Mouse (Mus musculus): ENCODE data around the gene Sdk1. TPM values are rescaled to one million over a fixed set of nuclear protein-coding genes. Genes with fewer than 3 reads are reported as not detected.
"Not testable (repeated sequence)": the region's sequence is repeated elsewhere in the genome, so short reads cannot be mapped to it uniquely, and the experiment has no call there.

The Sdk1 gene
- total RNA-seq, 2 experiments from 2014 or later = 0.89 to 1.2 TPM

DNA sequence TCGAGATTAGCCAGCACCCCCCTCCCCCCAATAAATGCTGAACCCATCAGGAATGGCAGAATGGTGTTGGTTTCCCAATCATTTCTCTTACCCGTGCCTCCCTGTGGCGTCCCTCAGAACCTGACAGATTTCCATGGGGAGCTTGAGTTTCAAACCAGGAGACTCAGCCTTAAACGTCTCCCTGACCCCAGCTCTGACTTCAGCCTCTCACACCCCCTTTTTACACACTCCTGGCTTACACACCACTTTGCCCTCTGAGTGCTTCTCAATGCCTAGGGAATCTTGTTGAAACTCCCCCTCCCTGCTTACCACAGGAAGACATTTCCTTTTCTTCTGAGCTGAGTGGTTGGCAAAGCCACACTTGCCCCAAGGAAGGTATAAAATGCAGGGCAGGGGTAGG is 392.0 kb downstream of the Sdk1 start:
- DNase-seq (ENCODE audit: low spot score) = no peak

DNA sequence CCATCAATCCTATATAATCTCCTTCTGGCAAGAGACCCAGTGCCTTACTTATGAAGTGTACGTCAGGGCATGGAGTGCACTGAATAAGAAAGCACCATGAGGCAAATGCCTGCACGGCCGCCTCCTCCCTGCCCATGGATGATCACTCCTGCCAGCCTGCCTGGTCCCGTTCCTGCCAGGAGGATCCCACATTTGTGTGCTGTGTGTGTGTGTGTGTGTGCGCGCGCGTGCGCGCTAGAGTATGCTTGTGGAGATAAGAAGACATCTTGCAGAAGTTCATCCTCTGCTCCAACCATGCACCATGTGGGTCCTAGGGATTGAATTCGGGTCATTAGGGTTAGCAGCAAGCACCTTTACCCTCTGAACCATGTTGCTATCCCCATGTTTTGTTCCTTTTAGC is 395.1 kb downstream of the Sdk1 start:
- no peak for DNase-seq (ENCODE audit: low spot score)

DNA sequence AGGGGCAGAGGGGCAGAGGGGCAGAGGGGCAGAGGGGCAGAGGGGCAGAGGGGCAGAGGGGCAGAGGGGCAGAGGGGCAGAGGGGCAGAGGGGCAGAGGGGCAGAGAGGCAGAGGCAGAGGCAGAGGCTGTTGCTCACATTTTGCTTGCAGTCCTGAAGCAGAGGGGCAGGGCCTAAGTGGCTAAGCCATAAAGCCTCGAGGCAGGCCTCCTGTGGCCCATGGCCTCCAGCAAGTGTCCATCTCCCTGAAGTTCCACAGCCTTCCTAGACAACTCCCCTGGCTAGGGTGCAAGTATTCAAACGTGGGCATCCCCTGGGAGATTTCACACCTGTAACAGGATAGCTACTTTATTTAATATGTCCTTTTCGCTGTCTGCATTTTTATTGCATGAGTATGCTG is 395.8 kb downstream of the Sdk1 start:
- DNase-seq (ENCODE audit: low spot score) = not testable (repeated sequence)

DNA sequence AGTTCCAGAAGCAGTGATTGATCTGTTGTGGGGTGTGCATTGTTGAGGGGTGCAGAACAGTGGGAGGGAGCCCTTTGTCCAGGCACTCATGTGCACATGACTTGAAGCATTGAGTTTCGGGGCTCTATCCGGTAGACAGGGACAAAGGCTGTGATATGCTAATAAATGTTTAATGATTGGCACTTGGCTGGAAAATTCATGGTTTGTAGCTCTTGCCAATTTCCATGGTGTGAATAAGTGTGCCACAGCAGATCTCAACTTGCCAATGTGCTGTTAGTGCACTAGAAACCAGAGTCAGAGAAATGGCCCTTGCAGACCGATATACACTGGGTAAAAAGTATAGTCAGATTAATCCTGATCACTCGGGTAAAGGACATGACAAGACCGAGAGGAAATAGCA is 404.4 kb downstream of the Sdk1 start:
- no peak for DNase-seq (ENCODE audit: low spot score)

DNA sequence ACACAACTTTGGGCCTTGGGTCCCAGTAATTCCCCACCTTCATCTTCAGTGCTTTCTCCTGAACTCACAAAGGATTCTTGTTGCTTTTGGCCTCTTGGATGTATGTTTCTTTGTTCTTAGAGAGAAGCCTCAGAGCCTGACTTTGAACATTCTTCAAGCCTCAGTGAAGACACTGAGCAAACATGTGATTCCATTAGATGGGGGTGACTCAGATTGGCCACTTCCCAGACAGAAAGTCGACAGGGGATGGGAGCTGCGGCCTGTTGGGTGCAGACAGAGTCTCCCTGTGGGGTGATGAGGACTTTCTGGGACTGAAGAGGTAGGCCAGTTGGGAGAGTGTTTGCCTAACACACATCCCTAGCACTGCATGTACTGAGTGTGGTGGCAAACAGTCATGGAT is 405.3 kb downstream of the Sdk1 start:
- DNase-seq (ENCODE audit: low spot score) = no peak

DNA sequence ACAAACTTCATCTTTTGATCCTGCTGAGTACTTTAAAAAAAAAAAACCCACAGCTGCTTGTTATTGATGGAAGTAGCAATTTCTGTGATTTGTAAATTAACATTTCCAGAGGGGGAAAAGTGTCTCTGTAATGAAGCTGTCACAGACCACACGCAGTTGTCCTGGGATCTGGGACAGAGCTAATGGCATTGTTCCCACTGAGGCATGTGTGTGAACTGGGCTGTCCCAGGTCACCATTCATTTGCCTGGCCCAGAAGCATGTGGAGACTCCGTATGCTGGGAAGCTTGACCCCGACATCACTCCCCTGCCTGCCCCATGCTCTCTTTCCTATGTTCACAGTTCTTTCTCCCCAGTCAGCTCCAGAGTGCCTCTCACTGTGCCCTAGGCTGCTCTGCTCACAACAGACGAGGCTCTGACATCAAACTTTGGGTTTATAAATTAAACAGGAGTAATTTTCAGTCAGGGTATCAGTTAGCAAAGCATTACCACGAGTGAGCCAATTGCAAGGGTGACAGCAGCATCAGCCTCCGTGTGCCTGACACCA is 408.6 kb downstream of the Sdk1 start:
- no peak for DNase-seq (ENCODE audit: low spot score)

DNA sequence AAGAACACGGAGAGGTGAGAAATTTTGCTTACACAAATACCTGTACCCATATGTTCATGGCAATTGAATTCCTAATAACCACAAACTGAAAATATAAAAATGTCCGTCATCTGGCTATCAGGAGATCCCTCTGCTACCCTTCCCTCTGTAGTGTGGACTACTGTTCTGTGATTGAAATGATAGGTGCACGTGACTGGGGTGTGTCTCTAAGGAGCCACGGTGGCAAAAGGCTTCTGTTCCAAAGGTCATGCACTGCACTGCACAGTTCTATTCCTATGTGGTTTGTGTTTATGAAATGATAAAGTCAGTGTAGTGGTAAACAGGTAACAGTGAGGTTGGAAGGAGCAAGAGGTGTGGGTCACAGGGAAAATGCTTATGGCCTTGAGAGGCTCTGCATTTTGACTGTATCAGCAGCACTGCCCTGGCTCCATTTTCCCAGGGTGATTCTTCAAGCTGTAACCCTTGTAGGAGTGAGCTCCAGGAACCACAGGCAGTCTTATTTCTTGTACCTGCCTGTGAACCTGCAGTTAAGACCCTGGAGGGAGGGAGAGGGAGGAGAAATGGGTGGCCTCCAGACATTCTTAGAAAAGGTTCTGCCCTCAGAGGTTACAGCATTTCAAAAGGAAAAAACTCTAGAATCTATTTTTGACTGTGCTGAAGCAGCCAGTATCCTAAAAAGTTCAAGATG is 410.5 kb downstream of the Sdk1 start:
- no peak for DNase-seq (ENCODE audit: low spot score)

DNA sequence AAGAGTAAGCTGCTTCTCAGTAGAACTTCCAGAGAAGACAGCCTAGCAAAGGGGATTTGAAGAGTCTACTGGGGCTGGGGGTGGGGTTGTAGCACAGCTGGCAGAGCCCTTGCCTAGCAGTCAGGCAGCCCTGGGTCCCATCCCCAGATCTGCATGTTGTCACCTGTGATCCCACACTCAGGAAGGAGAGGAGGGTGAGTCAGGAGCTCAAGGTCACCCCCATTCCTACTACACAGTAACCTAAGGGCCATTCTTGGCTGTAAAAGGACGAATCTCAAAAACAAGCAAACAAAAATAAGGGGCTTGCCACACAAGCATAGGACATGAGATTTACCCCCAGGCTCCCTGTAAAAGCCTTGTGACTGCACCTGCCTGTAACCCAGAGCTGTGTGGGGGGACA is 435.1 kb downstream of the Sdk1 start:
- no peak for DNase-seq (ENCODE audit: low spot score)

DNA sequence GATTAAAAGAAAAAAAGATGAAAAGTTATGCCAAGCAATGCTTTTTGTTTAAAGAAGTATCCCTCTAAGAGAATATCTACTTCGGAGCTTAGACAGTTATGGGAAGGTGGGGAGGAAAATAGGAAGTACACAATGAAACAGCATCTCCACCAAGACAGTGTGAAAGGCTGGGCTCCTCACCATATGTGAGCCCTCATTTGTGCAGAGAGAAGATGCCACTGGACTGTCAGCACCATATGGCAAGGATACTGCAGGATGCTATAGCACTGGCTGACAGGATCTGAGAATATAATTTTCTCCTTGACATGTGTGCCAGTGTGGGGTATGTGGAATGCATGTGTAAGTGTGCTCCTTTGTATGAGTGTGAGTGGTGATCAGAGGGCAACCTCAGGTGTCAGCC is 435.7 kb downstream of the Sdk1 start:
- no peak for DNase-seq (ENCODE audit: low spot score)

DNA sequence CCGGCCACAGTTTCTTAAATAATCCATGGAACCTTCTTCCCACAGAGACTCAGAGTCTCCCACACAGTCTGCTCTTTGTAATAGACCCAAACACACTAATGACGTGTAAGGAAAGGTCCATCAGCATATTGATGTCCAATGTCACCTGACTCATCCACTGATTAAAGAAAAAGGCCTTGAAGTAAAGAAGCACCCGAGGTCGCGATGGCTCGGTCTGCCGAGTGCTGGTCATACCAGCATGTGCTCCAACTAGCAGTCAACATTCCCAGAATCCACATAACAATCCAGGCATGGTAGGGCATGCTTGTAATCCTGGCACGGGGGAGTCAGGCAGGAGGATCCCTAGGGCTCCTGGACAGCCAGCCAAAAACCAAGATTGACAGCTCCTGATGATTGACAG is 436.6 kb downstream of the Sdk1 start:
- no peak for DNase-seq (ENCODE audit: low spot score)

DNA sequence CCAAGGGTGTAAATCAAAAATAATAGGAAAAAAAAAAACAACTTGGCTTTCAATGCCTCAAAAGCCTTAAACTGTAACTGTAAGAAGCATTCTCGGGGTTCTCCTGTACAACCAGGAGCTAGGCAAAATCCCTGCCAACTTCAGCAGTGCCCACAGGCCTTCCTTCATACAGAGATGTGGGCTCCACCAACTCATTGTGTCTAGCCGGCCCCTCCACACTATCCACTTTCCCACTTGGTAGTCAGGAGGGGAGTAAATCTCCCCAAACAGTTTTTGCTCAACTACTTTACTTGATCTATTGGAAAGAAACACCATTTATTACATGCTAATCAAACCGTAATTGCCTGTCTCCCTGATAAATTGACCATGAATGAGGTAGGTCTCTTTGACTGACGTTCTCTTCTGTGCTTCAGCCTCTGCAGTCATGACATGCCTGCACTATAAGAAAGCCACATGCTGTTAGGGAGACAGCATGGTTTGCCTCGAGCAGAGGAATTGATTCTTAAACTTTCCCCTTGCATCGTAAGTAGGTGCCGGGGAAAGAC is 445.7 kb downstream of the Sdk1 start:
- DNase-seq (ENCODE audit: low spot score) = no peak

DNA sequence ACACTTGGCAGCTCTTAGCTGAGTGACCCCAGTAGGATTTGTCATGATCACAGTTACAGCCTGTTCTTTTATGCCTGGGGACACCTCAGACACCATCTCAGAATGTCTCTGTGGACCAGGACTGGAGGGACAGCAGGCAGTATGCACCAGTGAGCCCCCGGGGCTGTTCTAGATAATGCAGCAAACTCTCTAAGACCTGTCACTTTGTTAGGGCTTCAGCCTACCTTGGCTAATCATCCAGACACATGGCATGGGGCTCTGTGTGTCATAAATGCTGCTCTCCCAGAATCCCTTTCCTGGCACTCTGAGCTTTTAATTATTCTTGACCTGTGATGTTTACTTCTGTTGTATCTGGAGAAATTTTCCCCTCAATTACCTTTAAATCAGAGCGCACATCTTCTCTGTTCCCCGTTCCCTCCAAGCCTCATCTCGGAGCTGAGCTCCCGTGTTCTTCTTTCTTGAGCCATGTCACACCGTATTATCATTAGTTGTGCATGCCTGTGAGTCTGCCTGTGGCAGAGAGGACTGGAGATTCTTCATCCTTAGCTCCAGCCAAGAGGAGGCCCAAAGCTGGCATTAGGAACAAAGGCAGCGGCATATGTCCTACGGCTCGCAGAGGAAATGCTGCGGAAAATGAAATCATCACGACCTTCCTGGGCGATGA is 448.3 kb downstream of the Sdk1 start:
- DNase-seq (ENCODE audit: low spot score) = no peak

DNA sequence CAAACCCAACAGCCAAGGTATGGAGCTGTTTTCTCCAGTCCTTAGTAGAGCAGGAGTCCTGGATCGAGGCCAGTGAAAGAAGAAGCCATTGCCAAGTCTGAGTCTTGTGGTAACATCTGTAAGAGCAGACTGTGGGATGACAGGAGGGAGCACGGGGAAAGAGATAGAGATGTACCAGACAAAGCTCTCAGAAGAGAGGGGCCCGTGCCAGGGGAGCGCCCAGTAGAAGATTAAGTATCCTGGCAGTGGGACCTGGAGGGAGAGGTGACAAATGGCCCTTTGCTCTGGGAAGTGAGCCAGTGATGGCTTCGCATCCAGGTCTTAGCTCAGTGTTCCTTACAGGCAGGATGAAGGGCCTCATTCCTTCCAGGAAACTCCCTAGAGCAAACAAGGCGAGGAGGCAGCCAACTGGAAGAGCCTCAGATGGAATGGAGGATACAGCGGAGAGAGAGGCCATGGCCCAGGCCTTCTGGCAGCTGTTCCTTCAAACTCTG is 450.2 kb downstream of the Sdk1 start:
- peak; percentile 86 for DNase-seq (ENCODE audit: low spot score)

DNA sequence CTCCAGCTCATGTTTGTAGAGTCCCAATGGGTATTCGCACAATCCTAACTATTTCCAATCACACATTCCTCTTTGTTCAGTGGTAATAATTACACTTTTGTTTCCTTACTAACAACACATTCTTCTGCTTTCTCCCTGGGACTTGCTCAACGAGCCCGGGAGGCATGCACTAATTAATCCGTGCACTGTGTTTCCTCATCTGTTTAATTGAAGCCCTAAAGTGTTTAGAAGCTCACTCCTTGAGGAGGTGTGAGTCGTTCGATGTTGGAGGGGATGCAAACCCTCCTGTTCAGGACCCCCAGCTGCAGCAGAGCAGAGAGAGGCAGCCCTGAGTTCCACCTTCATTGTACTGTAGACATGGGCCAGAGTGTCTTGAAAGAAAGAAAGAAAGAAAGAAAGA is 452.4 kb downstream of the Sdk1 start:
- no peak for DNase-seq (ENCODE audit: low spot score)

DNA sequence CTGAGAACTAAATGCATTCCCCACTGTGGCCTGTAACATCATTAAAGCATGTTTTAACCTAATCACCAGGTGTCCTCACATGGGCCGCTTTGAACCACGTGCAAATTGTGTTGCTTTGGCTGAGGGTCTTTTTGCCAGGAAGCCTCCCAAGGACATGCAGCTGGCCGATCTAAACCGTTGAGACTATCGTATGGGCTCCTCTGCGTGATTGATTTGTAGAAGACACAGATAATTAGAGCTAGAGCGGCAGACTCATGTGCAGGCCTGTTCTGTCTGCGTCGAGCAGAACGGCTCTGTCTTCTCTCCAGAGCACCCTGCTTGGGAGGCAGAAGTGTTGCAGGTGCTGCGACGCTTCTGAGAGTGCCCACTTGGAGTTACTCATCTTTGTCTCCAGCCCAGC is 453.6 kb downstream of the Sdk1 start:
- no peak for DNase-seq (ENCODE audit: low spot score)

DNA sequence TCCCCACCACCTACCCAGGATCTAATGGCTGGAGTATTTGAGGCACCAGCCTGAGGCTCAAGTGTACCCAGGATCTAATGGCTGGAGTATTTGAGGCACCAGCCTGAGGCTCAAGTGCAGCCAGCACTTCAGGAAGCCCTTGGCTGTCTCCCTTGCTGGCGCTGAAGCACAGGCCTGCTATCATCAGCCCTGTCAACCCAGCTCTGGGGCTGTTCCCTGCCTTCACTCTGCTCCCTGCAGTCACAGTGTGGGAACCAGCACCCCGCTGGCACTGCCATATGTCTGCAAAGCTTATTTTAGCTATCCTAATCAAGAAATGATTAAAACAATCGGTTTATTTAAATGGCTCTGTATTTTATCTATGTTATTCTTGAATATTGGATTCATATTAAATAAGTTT is 457.1 kb downstream of the Sdk1 start:
- DNase-seq (ENCODE audit: low spot score) = no peak

DNA sequence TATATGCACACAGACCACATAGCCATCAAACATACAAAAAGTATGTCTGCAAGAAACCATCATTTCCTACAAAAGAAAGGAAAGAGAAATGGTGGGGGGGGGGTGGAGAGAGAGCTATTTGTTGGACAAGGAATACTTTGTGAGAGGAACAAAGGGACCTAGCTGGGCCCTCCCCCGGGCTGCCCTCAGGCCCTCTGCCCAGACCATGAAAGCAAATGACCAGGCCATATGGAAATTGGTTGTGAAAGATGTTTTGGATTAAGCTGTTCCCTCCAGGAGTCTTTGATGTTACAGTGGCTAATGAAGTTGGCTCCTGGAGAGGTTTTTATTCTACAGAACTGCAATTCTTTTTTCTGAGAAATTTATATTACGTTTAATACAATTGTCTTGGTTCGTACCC is 479.5 kb downstream of the Sdk1 start:
- DNase-seq (ENCODE audit: low spot score) = no peak

DNA sequence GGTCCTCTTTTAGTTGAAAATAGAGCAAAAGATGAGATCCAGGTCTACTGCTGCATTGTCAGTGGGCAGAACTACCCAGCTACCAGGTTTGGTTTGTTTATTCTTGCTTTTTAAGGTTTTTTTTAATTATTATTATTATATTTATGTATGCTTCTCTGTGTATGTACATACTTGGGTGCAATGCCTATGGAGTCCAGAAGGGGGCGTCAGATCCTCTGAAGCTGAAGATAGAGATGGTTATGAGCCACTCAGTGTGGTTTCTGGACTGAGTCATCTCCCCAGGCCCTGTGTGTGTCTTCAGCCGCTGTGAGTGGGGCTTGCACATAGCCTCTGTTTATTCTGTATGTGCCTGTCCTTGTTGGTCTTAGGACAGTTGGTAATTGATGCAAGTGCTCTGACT is 486.7 kb downstream of the Sdk1 start:
- no peak for DNase-seq (ENCODE audit: low spot score)

DNA sequence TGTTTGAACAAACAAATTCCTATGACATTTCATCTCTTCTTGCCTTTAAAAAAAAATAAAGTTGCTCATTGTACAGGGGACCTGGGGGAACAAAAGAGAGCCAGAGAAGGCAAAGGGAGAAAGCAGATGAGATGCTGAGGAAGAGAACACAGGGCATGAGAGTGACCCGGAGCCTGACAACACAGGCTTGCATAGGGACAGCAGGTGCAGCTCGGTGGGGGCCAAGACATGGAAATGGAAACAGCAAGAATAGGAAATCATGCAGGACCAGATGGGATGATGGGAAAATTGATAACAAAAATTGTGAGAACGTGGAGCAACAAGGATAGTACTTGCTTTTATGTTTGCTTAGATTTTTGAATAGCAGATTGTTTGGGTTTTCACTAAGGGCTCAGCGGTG is 488.7 kb downstream of the Sdk1 start:
- no peak for DNase-seq (ENCODE audit: low spot score)

DNA sequence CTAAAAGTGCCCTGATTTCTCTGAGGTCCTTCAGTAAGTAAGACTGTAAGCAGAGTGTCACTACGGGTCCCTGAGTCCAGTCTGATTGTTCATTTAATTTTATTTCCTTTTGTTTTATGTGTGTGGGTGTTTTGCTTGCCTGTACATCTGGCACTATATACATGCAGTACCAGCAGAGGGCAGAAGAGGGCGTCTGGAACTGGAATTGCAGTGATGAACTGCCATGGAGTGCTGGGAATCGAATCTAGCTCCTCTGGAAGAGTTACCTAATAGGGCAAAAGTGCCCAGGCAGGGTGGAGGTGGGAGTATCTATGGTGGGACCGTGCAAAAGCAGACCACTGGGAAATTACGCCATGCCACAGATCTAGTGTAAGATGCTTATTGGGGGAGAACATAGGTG is 497.4 kb downstream of the Sdk1 start:
- DNase-seq (ENCODE audit: low spot score) = no peak

DNA sequence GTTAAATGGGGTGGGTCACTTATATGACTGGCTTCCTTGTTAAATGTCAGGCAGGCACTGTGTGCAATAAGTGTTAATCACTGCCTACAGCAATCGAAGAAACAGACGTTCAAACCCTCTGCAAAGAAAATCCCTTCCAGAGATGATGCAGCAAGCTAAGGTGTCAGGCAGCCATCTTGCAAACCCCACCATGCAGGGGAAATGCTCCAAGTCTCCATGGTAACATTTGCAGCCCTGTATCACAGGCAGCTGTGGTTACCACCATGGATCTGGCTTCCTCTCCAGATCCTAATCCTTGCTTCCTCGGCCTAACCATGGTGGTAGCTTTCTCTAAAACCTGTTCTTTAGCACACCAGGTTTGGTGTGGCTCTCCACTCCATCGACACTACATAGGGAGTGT is 507.5 kb downstream of the Sdk1 start:
- no peak for DNase-seq (ENCODE audit: low spot score)

DNA sequence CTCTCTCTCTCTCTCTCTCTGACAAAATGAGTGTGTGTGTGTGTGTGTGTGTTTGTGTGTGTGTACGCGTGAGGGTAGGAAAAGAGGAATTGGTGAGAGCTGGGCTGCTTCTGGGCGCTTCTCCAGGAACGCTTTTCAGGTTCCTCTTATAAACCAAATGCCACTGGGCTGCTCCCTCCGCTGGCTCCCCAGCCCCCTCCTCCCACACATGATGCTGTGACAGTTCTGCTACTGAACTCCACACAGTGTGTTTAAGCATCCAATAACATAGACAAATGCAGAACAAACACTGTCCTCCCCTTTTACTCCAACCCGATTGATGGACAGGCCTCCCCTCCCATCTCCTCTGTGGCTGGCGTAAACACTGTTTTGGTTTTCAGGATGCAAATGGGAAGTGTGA is 513.0 kb downstream of the Sdk1 start:
- no peak for DNase-seq (ENCODE audit: low spot score)

DNA sequence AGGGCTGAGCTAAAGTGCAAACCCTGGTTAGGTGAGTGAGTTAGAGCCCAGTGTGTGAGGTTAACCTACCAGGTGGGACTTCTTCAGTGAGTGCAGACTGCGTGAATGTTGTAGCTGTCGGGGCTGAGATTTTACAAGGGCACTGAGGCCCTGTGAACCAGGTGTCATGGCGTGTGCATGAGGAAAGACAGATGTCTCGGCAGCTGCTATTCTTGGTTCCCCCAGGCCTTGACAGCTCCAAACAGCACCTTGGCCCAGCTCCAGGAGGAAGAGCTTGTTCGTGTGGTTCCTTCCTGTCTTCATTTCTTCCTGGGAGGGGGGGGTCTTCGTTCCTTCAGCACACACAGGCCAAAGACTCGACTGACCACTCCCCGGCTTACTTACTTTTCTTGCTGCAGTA is 517.6 kb downstream of the Sdk1 start:
- DNase-seq (ENCODE audit: low spot score) = no peak
